Comparison of ENCODE assay signal across 8 mouse cellular contexts in the genomic region with DNA sequence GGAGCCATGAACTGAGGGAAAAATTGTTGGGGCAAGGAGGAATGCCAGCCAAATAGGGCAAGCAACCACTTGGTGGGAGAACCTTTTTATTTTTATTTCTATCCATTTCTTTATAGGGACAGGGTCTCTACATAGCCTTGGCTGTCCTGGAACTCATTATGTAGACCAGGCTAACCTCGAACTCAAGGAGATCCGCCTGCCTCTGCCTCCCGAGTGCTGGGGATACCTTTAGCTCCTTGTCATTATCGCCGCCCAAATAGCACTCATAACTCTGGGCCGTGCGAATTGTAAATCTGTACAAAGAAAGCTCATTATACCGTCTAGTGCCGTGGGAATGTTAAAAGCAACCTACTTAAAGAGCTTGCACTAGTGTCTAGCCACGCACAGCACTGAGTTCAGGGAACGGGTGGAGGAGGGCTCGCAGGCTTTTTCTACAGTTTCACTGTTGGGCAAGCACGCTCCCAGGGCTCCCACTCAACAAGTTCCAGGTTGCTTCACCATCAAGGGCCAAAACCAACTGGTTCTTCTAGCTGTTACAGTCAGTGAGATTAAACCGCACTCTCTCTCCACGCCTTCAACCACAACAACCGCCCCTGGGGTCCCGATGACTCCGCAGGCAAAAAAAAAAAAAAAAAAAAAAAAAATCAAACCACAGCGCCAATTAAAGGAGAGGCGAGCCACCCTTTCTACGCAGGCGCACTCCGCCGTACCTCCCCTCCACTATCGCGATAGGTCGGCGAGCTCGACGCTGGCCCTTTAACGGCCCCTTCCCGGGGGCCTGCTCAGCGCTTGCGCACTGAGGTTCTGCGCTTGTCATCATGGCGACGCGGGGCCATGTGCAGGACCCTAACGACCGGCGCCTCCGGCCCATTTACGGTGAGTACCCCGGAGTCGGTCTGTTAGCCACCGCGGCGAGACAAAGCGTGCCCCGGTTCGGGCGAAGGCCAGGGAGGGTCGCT. TPM values are rescaled to one million over a fixed set of nuclear protein-coding genes. Genes with fewer than 3 reads are reported as not detected.
DNase-seq lines count a peak whose midpoint lies in the region; ATAC-seq lines count a peak whose summit lies in the region.

Naa25 (plus strand) TSS at position 750 of the 959 bp plus-strand sequence.

- peaks cover 18% of the 10 kb centered on the region for H3K4me1 ChIP-seq in lung, embryonic 16.5 days (replicated peaks; ENCODE audit: control insufficient read depth, insufficient read depth, low read length)

- 10% methylated on average over 48 of the region's 53 CpGs for whole genome bisulfite sequencing in lung, embryonic 16.5 days

- peak; percentile 91 to 93 for ATAC-seq in hematopoietic stem cell, adult 5-6 weeks (replicated peaks in 1 of 2; ENCODE audit: insufficient read depth in 1 of 2, low FRiP score in 2 of 2, low TSS enrichment in 1 of 2, low read depth in 1 of 2, poor library complexity in 2 of 2, severe bottlenecking in 2 of 2)
- peak; percentile 97 for ATAC-seq in lung, embryonic 16.5 days (ENCODE audit: low read depth)

- peak within 1 kb of the TSS; percentile 95 for H3K4me2 ChIP-seq in lung, embryonic 16.5 days (ENCODE audit: low read depth, low read length)

- peak within 1 kb of the TSS; percentile 86 for H3K9ac ChIP-seq in lung, embryonic 16.5 days (ENCODE audit: low read length)

- no peaks in the 10 kb centered on the region for H3K9me3 ChIP-seq in lung, embryonic 16.5 days (ENCODE audit: control insufficient read depth, low read length)

- H3K27ac ChIP-seq in lung, embryonic 16.5 days (ENCODE audit: low read length): peak within 1 kb of the TSS; percentile 89

- peak; percentile 87 for DNase-seq in MEL-GATA-1-ER (ENCODE audit: extremely low read depth, low read depth)
- peak; percentile 92 for DNase-seq in cerebellum, adult 8-10 months
- DNase-seq in forelimb bud, embryonic 11.5 days (ENCODE audit: low read depth, low spot score): peak; percentile 98
- peak; percentile 71 for DNase-seq in layer of hippocampus, adult 9-10 months (ENCODE audit: low spot score)
- peak; percentile 78 for DNase-seq in ovary, postnatal 10 days (ENCODE audit: low spot score)
- peak; percentile 93 to 95 for DNase-seq in thymus, postnatal 10 days (ENCODE audit: low spot score in 2 of 2)

- peak within 1 kb of the TSS; percentile 95 for H3K4me3 ChIP-seq in lung, embryonic 16.5 days (ENCODE audit: low read length)

- no peaks in the 10 kb centered on the region for H3K36me3 ChIP-seq in lung, embryonic 16.5 days (ENCODE audit: control insufficient read depth, insufficient read depth, low read length)

- H3K27me3 ChIP-seq in lung, embryonic 16.5 days (ENCODE audit: control insufficient read depth, insufficient read depth, low read depth, low read length): no peaks in the 10 kb centered on the region

RNA-seq across cellular contexts. Expression of gene Naa25, which starts in this region (rescaled TPM):
- 52.6 and 78.0 TPM in 2 replicates for total RNA-seq in hematopoietic stem cell, adult 5-6 weeks (2017)
- polyA plus RNA-seq in lung, embryonic 16.5 days (2015; fragmentation: Nextera tagmentation; extraction: Ambion mirVana): 35.1 and 35.9 TPM in 2 replicates

Comparison
In these comparisons a context has a peak if more than half of its experiments do, and no peak if none do; other contexts are left out.
1. Peak in every context shown above with its lines: DNase-seq, ATAC-seq, H3K4me3 ChIP-seq and H3K27ac ChIP-seq.